Mouse (Mus musculus): ENCODE results near the gene Gm6882.
"Not testable (repeated sequence)": the region's sequence is repeated elsewhere in the genome, so short reads cannot be mapped to it uniquely, and the experiment has no call there.

Gene Gm6882

GRCm38 (mm10) chr7:21432645-21433044, at the start of gene Gm6882:
Gm6882 (minus strand) TSS chr7:21432745.
- DNase-seq (ENCODE audit: low read depth in 2 of 2, low spot score in 2 of 2), result not testable (repeated sequence)
